Mouse (Mus musculus) erythroid progenitor cell, adult 5-6 weeks (primary cell): ENCODE results near the gene Msmp. TPM values are rescaled to one million over a fixed set of nuclear protein-coding genes. Genes with fewer than 3 reads are reported as not detected.

Source experiments
- ATAC-seq: replicated peaks from 2 replicates; pipeline ENCODE4 v1.8.0; 2016; ENCODE audit warnings: moderate number of reproducible peaks, mild to moderate bottlenecking, moderate TSS enrichment, inconsistent platforms; ENCODE audit not compliant: poor library complexity, low FRiP score, severe bottlenecking
- total RNA-seq, 2 experiments: library from RNA; stranded (forward) in 1 of 2; stranded (reverse) in 1 of 2; fragments of 150-400 nt in 1 of 2; fragments of 186-747, 209-891 nt in 1 of 2; gene quantifications; 2 replicates each; pipeline versions ENCODE4 v1.2.3 to v1.2.4; 2015 to 2017; ENCODE audit warnings: low replicate concordance in 2 of 2

Gene Msmp
- not detected in 2 replicates for total RNA-seq (2015; ENCODE audit: low replicate concordance)
- total RNA-seq (2017; ENCODE audit: low replicate concordance), result not detected in 2 replicates

DNA sequence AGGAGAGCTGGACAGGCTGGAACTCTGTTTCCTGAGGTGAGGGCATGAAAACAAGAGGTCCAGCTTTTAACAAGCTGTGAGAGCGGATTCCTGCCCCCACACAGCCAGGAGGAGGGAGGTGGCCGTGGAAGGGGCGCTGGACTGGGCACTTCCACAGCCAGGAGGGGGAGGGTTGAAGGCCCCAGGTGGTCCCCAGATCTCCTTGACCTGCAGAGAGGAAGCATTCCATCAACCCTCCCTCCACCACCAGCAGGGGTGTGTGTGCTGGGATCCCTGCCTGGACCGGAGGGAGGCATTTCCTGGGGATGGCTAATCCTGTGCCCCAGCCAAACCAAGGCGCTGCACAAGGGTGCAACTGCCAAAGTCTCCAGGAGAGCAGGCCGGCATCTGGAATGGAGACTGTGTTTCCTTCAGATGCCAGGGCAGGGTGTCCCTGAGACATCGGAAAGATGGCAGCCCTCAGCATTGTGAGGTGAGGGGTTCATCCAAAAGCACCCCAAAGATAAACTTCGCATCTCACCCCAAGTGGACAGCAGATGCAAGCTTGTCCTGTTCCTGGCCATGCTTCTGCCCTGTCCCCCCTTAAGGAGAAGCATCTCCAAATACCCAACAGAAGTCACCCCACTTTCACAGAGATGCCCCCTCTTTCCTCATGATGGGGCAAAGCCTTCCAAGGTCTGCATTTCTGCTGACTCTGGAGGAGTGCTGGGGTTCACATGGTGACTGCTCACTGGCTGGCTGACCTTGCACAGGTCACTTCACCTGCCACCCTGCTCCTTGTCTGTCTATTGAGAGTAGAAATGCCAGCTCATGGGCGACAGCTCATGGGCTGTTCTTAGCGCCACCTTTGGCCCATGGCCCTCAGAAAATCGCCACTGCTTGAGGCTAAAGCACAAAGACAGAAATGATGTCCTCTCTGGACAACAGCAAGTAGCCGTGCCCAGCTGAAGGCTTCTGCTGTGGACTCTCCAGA is at the start of gene Msmp:
Gene Msmp, minus strand, starts transcription at position 51 of the 973 bp plus-strand sequence.
- ATAC-seq, result no peak

DNA sequence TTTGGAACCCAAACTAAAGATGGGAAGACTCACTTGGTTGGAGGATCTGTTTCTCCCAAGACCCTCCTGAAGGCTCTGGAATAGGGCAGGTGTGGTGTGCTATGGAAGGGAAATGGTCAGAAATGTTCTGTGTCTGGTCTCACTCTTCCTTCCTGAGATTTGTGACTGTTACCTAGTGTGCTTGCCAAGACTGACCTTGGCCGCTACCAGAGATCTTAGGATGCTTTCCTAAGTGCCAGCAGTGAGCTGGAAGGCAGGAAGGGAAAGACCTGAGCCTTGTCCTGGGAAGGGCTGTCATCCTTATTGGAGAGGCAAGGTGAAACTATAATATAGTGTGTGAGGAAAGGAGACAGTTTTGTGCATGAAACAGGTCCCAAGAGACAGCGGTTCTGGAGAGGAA is 49.4 kb upstream of the Msmp start:
- no peak for ATAC-seq

DNA sequence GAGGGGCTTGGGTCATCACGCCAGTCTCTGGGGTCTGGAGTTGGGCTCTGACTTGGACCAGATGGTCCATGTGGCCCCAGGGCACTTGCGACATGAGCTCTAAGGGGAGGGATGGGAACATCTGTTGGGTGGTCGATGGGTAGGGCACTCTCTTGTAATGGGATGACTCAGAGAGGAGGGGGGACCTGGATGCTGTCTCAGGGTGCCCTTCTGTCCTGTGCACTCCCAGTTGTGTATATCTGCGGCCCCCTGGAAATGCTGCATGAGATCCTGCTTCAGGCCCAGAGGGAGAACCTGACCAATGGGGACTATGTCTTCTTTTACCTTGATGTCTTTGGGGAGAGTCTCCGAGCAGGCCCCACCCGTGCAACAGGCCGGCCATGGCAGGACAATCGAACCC is 49.0 kb upstream of the Msmp start:
- ATAC-seq, result no peak

DNA sequence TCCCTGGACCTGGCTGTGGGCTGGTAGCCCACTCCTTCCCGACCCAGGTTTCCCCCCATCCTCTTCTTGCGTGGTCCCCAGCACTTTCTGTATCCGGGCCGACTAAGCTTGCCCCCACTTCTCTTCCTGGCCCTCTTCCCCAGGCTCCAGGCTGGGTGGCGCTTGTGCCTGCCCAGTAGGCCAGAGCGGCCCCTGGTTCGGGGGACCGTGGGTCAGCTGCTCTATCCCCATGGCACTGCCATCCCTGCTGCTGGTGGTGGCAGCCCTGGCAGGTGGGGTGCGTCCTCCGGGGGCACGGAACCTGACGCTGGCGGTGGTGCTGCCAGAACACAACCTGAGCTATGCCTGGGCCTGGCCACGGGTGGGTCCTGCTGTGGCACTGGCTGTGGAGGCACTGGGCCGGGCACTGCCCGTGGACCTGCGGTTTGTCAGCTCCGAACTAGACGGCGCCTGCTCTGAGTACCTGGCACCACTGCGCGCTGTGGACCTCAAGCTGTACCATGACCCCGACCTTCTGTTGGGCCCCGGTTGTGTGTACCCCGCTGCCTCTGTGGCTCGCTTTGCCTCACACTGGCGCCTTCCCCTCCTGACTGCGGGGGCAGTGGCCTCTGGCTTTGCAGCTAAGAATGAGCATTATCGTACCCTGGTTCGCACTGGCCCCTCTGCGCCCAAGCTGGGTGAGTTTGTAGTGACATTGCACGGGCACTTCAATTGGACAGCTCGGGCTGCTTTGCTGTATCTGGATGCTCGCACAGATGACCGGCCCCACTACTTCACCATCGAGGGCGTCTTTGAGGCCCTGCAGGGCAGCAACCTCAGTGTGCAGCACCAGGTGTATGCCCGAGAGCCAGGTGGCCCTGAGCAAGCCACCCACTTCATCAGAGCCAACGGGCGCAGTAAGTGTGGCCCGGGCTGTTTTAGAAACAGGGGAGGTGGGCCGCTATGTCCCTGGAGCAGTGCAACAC is 47.9 kb upstream of the Msmp start:
- no peak for ATAC-seq

DNA sequence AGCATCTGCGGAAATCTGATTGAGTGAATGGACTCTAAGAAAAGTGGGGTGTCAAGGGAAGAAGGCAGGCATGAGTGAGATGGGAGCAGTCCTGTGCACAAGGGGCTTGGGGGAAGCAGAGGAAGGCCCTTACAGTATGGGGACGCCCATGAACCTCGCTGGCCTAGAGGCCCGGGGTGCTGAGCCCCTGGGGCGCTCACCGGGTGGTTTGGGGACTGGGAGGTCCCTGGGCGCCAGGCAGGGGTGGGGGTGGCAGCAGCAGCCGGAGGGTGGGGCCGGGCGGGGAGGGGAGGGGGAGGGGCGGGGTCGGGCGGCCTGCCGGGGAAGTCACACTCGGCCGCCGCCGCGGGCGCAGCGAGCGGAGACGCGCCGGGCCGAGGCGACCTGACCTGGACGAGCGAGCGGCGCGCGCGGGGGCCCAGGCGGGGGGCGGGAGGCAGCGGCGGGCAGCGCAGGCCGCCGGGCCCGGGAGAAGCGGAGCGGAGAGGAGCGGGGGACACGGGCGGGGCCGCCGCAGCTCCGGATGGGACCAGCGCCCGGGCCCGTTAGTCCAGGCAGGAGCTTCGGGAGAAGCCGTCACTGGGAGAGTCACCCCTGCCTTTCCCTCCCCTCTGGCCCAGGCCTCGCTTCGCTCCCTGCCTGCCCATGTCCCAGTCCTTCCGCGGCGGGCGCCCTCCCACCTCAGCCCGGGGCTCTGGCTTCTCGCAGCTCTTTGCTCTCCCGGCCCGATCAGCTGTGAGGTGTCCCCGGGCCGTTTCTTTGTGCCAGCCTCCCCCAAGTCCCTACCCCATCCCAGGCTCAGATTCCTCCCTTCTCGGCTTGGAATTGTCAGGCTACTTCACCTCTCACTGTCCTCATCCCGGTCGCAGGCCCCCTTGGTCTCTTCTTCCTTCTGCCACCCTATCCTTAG is 47.0 kb upstream of the Msmp start, which contains the start of gene Npr2:
Gene Npr2, plus strand, starts transcription at position 890 of the 910 bp plus-strand sequence.
- ATAC-seq, result no peak

DNA sequence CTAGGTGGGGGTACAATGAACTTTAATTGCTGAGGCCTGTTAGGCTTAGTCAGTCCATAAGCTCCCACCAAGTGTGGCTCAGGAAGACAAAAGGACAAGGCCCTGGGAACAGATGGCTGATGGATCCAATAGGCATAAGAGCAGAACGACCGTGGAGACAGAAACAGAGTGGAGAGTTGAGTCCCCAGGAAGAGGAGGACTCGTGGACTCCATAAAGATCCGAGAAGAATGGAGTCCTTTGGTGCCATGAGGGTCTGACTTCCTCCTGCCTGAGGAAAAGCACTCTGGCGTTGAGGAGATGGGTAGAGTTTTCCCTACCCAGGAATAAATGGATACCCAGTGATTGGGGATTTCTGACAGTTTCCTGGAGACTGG is 46.4 kb upstream of the Msmp start:
- no peak for ATAC-seq

DNA sequence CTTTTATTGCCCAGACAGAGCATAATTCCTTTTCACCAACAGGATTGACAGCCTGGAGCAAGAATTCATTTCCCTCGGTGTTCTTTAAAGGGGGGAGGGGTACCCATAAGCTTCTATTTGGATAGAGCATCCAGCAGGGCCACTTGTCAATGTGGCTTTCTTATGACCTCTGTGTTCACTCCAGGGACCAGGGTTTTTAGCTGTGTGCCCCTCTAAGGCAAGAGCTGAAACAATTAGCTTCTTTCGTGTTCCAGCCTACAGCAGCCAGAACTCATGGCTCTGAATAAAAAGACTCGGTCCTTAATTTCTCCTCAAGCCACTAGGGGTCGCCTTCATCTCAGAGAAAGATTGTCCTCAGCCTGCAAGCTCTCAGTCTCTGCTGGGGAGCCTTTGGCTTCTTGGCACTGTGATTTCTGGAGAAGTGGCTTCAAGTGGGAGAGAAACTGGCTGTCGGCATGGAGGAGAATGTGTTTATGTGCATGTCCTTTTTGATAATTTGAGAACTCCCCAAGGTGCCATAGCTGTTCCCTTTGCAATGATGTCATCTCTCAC is 45.8 kb upstream of the Msmp start:
- peak; percentile 85 for ATAC-seq

DNA sequence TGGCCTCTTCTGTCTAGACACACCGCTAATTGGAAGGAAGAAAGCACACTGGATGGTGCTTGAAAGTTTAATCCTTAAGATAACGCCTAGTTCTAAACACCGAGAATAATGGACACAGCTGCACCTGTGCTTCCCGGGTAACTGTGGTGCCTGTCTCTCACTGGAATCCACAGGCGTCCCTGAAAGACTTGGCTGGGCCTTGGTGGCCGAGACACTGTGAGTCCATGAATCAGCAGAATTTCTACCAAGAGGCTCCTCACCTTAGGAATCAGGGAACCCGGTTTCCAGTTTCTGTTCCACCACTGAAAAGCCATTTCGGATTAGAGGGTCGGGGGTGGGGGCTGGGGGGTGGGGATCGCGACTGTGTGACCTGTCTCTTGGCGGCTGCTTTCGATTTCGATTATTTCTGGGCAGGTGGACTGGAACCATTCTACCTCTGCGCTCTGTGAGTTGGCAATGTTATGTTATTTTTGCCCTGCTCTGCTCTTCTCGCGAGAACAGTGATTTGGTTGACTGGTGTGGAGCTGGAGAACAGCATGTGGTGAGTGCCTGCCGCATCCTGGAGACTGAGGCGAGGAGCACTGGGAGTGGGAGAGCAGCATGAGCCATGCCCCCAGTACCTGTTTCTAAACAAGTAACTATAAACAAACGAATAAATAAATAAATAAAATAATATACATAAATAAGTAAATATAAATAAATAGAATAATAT is 45.0 kb upstream of the Msmp start:
- no peak for ATAC-seq

DNA sequence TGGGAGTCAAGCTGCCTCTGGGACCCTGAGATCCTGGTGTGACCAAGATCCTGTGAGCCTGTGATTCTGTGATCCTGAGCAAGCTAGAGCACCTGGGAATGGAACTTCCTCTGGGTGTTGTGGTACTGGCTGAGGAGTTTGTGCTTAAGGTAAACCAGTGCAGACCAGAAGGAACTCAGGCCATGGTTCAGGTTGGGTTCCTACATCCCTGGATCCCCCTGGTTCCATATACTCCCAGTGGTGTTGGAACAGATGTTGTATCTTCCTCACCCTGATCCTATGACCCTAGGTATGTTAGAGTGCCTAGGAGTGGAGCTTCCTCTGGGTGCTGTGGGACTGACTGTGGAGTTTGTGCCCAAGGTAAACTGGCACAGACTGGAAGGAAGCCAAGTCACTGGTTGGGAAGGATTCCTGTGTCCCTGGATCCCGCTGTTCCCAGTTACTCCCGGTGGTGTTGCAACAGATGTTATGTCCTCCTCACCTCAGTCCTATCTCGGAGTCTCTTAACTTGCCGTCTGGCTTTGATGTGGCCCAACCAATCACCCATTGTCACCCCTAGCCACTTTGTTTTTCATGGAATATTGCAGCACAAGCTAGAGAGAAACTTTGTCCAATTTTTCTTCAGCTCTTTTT is 36.0 kb upstream of the Msmp start:
- no peak for ATAC-seq

DNA sequence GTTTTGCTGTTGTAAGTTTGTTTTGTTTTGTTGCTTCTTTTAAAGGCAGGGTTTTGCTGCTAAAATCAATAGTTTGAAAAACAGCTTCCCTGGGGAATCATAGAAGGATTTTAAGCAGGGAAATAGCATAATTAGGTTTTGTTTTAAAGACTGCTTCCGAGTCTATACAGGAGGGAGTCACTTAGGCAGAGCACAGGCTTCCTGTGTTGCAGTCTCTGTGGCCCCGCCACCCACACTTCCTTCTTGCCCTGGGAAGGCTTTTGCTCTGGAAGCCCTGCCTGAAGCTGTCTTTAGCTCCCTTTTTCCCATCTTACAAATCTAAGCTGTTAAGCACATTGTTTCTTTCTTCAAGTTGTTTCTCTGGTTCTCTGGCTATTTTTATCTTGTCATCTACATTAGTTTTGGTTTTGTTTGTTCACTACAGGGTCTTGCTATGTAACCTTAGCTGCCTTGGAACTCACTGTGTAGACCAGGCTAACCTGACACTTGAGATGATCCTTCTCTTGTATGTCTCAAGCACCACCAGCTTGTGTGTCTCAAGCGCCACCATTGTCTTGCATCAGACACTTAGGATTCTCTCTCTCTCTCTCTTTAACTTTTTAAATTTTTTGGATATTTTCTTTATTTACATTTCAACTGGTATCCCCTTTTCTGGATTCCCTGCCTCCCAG is 28.9 kb upstream of the Msmp start:
- ATAC-seq, result peak; percentile 82

DNA sequence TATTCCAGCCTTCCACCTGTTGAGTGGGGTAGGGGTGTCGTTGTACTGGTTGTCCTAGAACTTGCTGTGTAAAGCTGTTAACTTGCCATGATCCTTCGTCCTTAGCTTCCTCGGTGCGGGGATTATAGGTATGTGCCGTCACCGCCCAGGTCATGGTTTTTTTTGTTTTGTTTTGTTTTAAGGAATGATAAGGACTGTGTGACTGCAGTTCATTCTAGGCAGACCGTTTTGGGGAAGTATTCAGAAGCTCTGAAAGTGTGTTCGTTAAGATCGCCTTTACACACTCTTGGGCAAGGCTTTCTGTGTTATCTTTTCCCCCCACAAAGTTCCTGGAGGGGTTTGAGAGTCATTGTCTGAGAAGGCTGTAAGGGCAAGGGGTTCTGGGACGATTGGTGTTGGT is 28.2 kb upstream of the Msmp start:
- peak; percentile 42 for ATAC-seq

DNA sequence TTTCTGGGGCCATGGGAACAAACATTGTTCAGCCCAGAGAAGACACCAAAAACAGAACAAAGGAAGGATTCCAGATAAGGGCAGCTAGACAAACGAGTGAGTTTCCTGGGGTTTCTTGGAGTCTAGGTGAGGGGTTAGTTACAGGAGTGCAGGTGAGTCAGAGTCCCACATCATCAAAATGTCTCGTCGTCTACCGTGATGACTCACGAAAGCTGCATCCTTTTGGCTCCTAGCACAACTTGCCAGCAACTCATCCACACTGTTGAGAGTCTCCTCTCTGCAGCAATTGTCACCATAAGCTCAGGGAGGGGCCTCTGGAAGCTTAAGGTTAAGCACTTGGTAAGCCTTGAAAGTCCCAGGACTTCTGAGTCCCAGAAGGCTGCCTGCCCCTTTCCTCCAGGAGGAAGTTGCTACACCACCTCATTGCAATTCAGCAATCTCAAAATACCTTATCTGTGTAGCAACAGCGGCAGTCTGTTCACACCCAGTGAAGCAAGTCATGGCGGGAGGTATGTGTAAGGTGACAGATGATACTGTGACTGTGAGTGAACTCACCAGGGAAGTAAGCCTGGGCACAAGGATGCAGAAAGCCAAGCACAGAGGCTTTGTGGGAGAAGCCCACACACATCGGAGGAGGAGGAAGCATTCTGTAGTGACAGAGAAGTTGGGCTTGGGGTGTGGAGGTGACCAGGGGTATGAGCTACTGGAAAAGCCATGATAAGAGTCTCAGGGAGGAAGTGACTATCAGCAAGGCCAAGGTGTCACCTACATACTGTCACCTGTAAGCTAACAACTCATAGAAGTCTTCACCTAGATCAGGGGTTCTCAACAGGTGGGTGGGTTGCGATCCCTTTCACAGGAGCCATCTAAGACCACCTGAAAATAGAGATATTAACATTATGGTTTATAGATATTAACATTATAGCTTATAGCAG is 20.7 kb upstream of the Msmp start:
- peak; percentile 97 for ATAC-seq

DNA sequence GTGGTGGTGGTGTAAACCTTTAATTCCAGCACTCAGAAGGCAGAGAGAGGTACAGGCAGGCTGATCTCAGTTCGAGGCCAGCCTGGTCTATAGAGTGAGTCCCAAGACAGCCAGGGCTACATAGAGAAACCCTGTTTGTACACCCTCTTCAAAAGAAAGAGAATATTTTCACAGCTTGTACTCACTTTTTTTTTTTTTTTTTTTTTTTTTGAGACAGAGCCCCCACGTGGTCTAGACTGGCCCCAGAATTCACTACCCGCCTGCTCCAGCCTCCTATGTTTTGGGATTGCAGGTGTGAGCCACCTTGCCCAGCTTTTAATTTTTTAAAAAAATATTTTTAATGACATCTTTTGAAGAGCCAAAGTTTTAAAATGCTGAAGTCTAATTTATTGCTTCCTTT is 19.8 kb upstream of the Msmp start:
- ATAC-seq, result no peak

DNA sequence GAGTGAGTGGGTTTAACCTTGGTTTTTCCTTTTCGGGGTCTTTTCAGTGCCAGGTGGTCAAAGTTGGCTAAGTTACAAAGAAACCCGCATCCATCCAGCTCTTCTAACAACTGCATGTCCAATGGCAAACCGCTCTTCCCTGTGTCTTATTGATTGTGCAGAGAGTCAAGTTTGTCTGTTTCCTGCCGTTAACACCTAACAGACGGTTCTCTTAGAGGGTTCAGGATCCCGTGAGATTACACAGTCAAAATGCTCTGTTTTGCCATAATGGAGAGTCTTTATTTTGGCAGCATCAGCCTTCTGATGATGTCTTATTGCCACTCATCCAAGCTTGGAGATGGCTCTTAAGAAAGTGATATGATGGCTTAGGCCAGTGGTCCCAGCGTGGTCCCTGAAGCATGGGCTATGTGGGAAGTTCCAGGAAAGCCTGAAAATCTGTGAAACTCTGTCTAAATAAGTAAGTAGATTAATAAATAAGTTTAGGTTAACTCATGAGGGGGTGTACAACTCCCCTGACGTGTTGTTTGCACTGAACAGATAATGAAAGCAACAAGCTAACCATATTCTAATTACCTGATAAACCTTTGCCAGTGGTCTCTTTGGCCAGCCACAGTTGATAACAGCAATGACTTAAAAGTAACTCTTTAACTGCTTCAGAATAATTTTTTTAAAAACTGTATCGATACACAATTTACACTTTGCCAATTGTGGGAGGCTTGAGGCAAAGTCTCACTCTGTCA is 16.1 kb upstream of the Msmp start:
- ATAC-seq, result no peak

DNA sequence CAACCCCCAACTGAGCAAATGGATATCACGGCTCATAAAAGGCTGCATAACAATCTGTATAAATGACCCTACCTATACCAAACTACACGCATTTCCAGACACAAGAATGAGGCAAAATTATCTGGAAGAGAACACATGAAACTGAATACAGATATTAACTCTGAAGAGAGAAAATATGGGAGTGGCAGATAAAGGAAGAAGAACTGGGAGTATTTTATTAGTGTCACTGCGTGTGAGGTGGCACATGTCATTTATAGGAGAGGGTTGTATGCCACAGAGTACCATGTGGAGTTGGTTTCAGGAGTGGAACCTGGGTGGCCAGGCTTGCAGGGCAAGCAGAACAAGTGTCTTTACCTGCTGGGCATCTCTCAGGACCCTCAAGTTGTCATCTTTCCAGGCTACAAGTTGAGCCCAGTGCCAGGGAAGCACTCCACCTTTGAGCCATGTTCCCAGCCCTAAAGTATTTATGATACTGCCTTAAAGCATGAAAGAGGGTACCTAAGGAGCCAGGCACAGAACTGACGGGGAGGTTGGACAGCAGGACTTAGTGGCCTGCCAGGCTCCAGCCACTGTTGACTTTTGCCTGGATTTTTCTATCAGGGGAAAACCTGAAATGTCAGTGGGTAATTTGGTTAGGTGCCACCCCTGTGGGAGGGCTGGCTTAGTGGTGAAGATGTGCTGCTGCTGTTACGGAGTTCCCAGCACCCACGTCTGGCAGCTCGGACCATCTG is 14.5 kb upstream of the Msmp start:
- peak; percentile 54 for ATAC-seq
